Mouse (Mus musculus) intestine, embryonic 16.5 days (tissue): ENCODE results near the gene Pkp4. TPM values are rescaled to one million over a fixed set of nuclear protein-coding genes. Genes with fewer than 3 reads are reported as not detected.

Source experiments
- ATAC-seq: fragments of 200-750 bp; cut with Nextera tagmentation; 2 replicates; pipeline ENCODE4 v1.8.0; 2017; ENCODE audit warnings: moderate TSS enrichment, moderate library complexity
- H3K27ac ChIP-seq: fragments of 300-500 bp; sonication (generic); 2 replicates; pipeline ENCODE4 v1.5.1; 2014; ENCODE audit warnings: mild to moderate bottlenecking, low read length
- H3K27me3 ChIP-seq: fragments of 300-500 bp; sonication (generic); replicated peaks from 2 replicates; pipeline ENCODE4 v1.6.1; 2014; ENCODE audit warnings: low read length, control low read depth, mixed read lengths; ENCODE audit not compliant: control insufficient read depth, insufficient read depth
- H3K36me3 ChIP-seq: fragments of 300-500 bp; sonication (generic); 2 replicates; pipeline ENCODE4 v1.6.1; 2014; ENCODE audit warnings: low read length, control low read depth; ENCODE audit not compliant: control insufficient read depth, insufficient read depth
- H3K4me1 ChIP-seq: fragments of 300-500 bp; sonication (generic); 2 replicates; pipeline ENCODE4 v1.6.1; 2014; ENCODE audit warnings: low read length, control low read depth, mixed read lengths; ENCODE audit not compliant: control insufficient read depth, insufficient read depth
- H3K4me2 ChIP-seq: fragments of 300-500 bp; sonication (generic); 2 replicates; pipeline ENCODE4 v1.6.1; 2014; ENCODE audit warnings: low read depth, low read length, control low read depth
- H3K4me3 ChIP-seq: fragments of 300-500 bp; sonication (generic); 2 replicates; pipeline ENCODE4 v1.5.1; 2014; ENCODE audit warnings: mild to moderate bottlenecking, low read length
- H3K9ac ChIP-seq: fragments of 300-500 bp; sonication (generic); 2 replicates; pipeline ENCODE4 v1.6.1; 2014; ENCODE audit warnings: low read depth, low read length
- H3K9me3 ChIP-seq: fragments of 300-500 bp; sonication (generic); 2 replicates; pipeline ENCODE4 v1.6.1; 2016; ENCODE audit warnings: low read length, control low read depth; ENCODE audit not compliant: control insufficient read depth
- WGBS: fragments of 180-500 bp; shearing (Covaris S2); extraction: QIAGEN DNeasy Blood & Tissue Kit; methylation state at CpG from one replicate; pipeline ENCODE4 v1.1.7; 2014; 5-methylcytosine and 5-hydroxymethylcytosine counted together
- polyA plus RNA-seq: library from polyadenylated mRNA; unstranded; fragments of >200 nt; fragmentation: Nextera tagmentation; extraction: Ambion mirVana; gene quantifications from 2 replicates; pipeline ENCODE4 v1.2.1, GENCODE M21; 2015

Pkp4 gene
- polyA plus RNA-seq, 1 experiment from 2014 or later = 17.3 TPM

- Histone ChIP-seq H3K9ac (no peak overlapping the region), H3K27ac (no peak overlapping the region), H3K4me3 (no peak overlapping the region), H3K9me3 (no peaks in the 10 kb centered on the region), H3K27me3 (no peaks in the 10 kb centered on the region), H3K36me3 (no peaks in the 10 kb centered on the region; the same call in 1 of the 2 replicates), H3K4me2 (no peak overlapping the region), H3K4me1 (peaks cover 7% of the 10 kb centered on the region)
- WGBS = 67% methylated on average over 8 of the region's 8 CpGs
- ATAC-seq = peak; percentile 53; the same call in 1 of the 2 replicates
These were observed 30.8 kb downstream of the Pkp4 start for GRCm38 (mm10) chr2:59191466-59191865.

DNA sequence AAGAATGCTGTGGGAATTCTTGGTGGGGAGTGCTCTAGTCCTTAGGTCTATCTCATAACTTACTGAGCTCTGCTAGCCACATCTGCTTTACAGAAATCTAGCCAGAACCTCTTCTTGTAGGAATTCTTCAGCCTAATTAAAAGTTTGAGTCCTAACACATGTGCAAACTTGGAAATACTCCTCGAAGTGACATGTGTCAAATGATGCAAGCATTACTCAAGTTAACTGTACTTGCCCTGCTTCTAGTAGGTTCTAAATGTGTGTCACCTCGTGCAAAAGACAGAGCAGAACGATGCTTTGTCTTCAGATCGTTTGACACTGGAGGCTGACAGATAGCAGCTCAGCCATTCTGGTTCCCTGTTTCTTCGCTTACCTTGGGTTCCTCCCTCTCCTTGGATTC, 32.5 kb downstream of the Pkp4 start:
- 69% methylated on average over 5 of the region's 5 CpGs for WGBS
- no peak overlapping the region for H3K27ac ChIP-seq

GRCm38 (mm10) chr2:59197156-59197555, 36.5 kb downstream of the Pkp4 start:
- peaks cover 3% of the 10 kb centered on the region; the same call in 1 of the 2 replicates for H3K4me1 ChIP-seq
- no peaks in the 10 kb centered on the region for H3K27me3 ChIP-seq
- no peak for ATAC-seq
- H3K36me3 ChIP-seq = no peaks in the 10 kb centered on the region
- H3K9me3 ChIP-seq = no peaks in the 10 kb centered on the region
- WGBS = 83% methylated on average over 4 of the region's 4 CpGs
- H3K27ac ChIP-seq = no peak overlapping the region
- H3K4me2 ChIP-seq = no peak overlapping the region
- no peak overlapping the region for H3K9ac ChIP-seq
- H3K4me3 ChIP-seq = no peak overlapping the region

More for the DNA sequence above, 32.5 kb downstream of the Pkp4 start:
- Histone ChIP-seq H3K27me3 (no peaks in the 10 kb centered on the region), H3K4me3 (no peak overlapping the region), H3K4me2 (no peak overlapping the region), H3K4me1 (peaks cover 7% of the 10 kb centered on the region), H3K9ac (no peak overlapping the region), H3K36me3 (no peaks in the 10 kb centered on the region), H3K9me3 (no peaks in the 10 kb centered on the region)
- no peak for ATAC-seq

DNA sequence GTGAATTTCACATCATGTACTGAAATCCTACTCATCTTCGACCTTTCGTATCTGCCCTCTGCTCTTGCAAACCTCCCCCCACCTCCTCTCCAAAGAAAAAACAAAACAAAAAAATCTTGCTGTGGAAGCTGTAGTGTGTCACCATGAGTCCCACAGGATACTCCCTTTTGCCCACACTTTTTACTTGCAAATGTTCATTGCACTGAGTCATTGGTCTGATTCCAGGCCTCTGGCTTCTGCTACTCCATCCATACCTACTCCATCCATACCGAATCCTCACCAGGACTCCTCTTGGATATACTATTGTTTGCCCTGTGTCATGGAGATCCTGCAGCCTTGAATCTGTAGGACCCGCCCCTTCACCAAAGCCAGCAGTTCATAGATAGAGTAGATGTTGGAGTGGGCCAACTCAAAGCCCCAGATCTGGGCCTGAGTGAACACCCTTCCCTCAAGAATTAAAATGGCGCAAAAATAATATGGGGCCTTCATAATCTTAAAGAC, 38.9 kb downstream of the Pkp4 start:
- no peak for ATAC-seq
- H3K27me3 ChIP-seq = no peaks in the 10 kb centered on the region

DNA sequence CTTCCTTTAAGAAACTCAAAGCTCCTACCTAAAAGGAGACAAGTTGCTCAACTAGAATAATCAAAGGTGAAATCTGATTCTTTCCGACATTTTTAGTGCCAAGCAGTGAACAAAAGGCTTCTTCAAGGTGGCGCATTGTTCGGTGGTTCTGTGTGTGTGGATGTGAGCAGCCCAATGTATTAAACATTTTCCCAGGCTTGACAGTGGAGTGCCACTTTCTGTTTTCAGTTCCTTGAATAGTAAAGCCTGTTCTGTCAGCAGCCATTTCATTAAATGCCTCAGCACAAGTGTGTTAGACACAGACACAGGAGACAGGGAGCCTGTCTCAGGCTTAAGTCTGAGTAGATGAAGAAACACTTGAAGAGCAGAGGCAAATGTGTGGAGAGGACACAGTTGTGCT, 39.9 kb downstream of the Pkp4 start:
- Histone ChIP-seq H3K4me1 (0 out of 2 replicates have a peak, but pooled peaks cover 3% of the 10 kb centered on the region), H3K4me3 (no peak overlapping the region), H3K27me3 (no peaks in the 10 kb centered on the region), H3K9ac (no peak overlapping the region), H3K9me3 (no peaks in the 10 kb centered on the region), H3K27ac (no peak overlapping the region), H3K36me3 (no peaks in the 10 kb centered on the region), H3K4me2 (no peak overlapping the region)
- no peak for ATAC-seq
- WGBS = 86% methylated on average over 3 of the region's 3 CpGs

More for the DNA sequence above, 38.9 kb downstream of the Pkp4 start:
- Histone ChIP-seq H3K9ac (no peak overlapping the region), H3K4me1 (0 out of 2 replicates have a peak, but pooled peaks cover 3% of the 10 kb centered on the region), H3K4me3 (no peak overlapping the region), H3K27ac (no peak overlapping the region), H3K9me3 (no peaks in the 10 kb centered on the region), H3K36me3 (no peaks in the 10 kb centered on the region), H3K4me2 (no peak overlapping the region)
- 94% methylated on average over 5 of the region's 5 CpGs for WGBS

GRCm38 (mm10) chr2:59202930-59203329, 42.3 kb downstream of the Pkp4 start:
- peaks cover 5% of the 10 kb centered on the region; the same call in 1 of the 2 replicates for H3K4me1 ChIP-seq
- H3K4me2 ChIP-seq = no peak overlapping the region
- WGBS = 55% methylated on average over 5 of the region's 5 CpGs
- H3K27me3 ChIP-seq = no peaks in the 10 kb centered on the region
- no peak overlapping the region for H3K9ac ChIP-seq
- H3K36me3 ChIP-seq = no peaks in the 10 kb centered on the region
- no peak overlapping the region for H3K4me3 ChIP-seq
- H3K27ac ChIP-seq = no peak overlapping the region
- ATAC-seq = no peak
- no peaks in the 10 kb centered on the region for H3K9me3 ChIP-seq

- Histone ChIP-seq H3K4me2 (no peak overlapping the region), H3K4me3 (no peak overlapping the region)
- WGBS = 58% methylated on average over 3 of the region's 3 CpGs
These were observed 43.2 kb downstream of the Pkp4 start for GRCm38 (mm10) chr2:59203627-59204425.

DNA sequence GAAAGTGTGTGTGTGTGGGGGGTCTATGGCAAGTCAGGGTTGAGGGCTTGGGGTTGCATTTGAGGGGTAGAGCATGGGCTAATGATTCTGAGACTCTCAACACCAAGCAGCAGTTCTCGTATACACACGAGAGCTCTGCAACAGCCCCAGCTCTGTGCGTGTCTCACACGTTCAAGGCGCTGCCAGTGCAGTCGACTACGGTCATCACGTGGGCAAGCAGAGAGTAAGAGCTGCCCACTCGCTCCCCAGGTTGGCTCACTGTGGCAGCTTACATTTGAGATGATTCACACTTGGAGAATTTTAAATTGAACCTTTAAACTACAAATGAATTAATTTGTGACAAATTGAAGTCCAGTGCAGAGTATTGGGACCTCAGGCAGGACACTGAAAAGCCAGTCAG, 44.4 kb downstream of the Pkp4 start:
- H3K27ac ChIP-seq = no peak overlapping the region
- WGBS = 93% methylated on average over 9 of the region's 9 CpGs
- no peak overlapping the region for H3K4me2 ChIP-seq
- no peak for ATAC-seq
- H3K4me3 ChIP-seq = no peak overlapping the region
- H3K9ac ChIP-seq = no peak overlapping the region
- H3K9me3 ChIP-seq = no peaks in the 10 kb centered on the region
- H3K4me1 ChIP-seq = peaks cover 5% of the 10 kb centered on the region; the same call in 1 of the 2 replicates
- no peaks in the 10 kb centered on the region for H3K36me3 ChIP-seq
- H3K27me3 ChIP-seq = no peaks in the 10 kb centered on the region

More at GRCm38 (mm10) chr2:59203627-59204425, 43.2 kb downstream of the Pkp4 start:
- peaks cover 5% of the 10 kb centered on the region; the same call in 1 of the 2 replicates for H3K4me1 ChIP-seq
- H3K9ac ChIP-seq = no peak overlapping the region
- no peak for ATAC-seq
- H3K36me3 ChIP-seq = no peaks in the 10 kb centered on the region
- H3K27me3 ChIP-seq = no peaks in the 10 kb centered on the region
- no peaks in the 10 kb centered on the region for H3K9me3 ChIP-seq
- no peak overlapping the region for H3K27ac ChIP-seq

- H3K9me3 ChIP-seq = no peaks in the 10 kb centered on the region
- no peak overlapping the region for H3K27ac ChIP-seq
- no peaks in the 10 kb centered on the region for H3K27me3 ChIP-seq
- peaks cover 5% of the 10 kb centered on the region; the same call in 1 of the 2 replicates for H3K4me1 ChIP-seq
- no peak overlapping the region for H3K4me2 ChIP-seq
- WGBS = 89% methylated on average over 2 of the region's 2 CpGs
- H3K9ac ChIP-seq = no peak overlapping the region
- no peaks in the 10 kb centered on the region for H3K36me3 ChIP-seq
- ATAC-seq = no peak
- H3K4me3 ChIP-seq = no peak overlapping the region
These were observed 45.5 kb downstream of the Pkp4 start for GRCm38 (mm10) chr2:59206190-59206589.
